Mouse (Mus musculus) forebrain, embryonic 12.5 days (tissue): ENCODE measurements around the gene 2010003K11Rik. TPM values are rescaled to one million over a fixed set of nuclear protein-coding genes. Genes with fewer than 3 reads are reported as not detected.

Experiments used
- ATAC-seq: fragments of 200-750 bp; cut with Nextera tagmentation; 2 replicates; pipeline ENCODE4 v1.8.0; 2017; ENCODE audit warnings: moderate TSS enrichment; ENCODE audit not compliant: low FRiP score
- H3K27ac ChIP-seq: fragments of 300-500 bp; sonication (generic); 2 replicates; pipeline ENCODE4 v1.5.1; 2016; ENCODE audit warnings: mild to moderate bottlenecking
- H3K27me3 ChIP-seq: fragments of 300-500 bp; sonication (generic); 2 replicates; pipeline ENCODE4 v1.6.1; 2016; ENCODE audit warnings: mild to moderate bottlenecking
- H3K36me3 ChIP-seq: fragments of 300-500 bp; sonication (generic); replicated peaks from 2 replicates; pipeline ENCODE4 v1.6.1; 2016; ENCODE audit warnings: mild to moderate bottlenecking
- H3K4me1 ChIP-seq: fragments of 300-500 bp; sonication (generic); 2 replicates; pipeline ENCODE4 v1.6.1; 2016
- H3K4me2 ChIP-seq: fragments of 300-500 bp; sonication (generic); 2 replicates; pipeline ENCODE4 v1.6.1; 2016; ENCODE audit warnings: mild to moderate bottlenecking, moderate library complexity
- H3K4me3 ChIP-seq: fragments of 300-500 bp; sonication (generic); replicated peaks from 2 replicates; pipeline ENCODE4 v1.5.1; 2016; ENCODE audit warnings: mild to moderate bottlenecking
- H3K9ac ChIP-seq: fragments of 300-500 bp; sonication (generic); 2 replicates; pipeline ENCODE4 v1.6.1; 2016; ENCODE audit warnings: mild to moderate bottlenecking
- H3K9me3 ChIP-seq: fragments of 300-500 bp; sonication (generic); 2 replicates; pipeline ENCODE4 v1.6.1; 2016
- WGBS: fragments of 180-500 bp; shearing (Covaris S2); methylation state at CpG from one replicate; pipeline ENCODE4 v1.1.7; 2016; 5-methylcytosine and 5-hydroxymethylcytosine counted together
- polyA plus RNA-seq: library from polyadenylated mRNA; unstranded; fragments of >200 nt; fragmentation: Nextera tagmentation; extraction: Ambion mirVana; gene quantifications from 2 replicates; pipeline ENCODE4 v1.2.1, GENCODE M21; 2016

The 2010003K11Rik gene
- polyA plus RNA-seq, 1 experiment from 2014 or later = not detected

- 70% methylated on average over 2 of the region's 2 CpGs for WGBS
- no peak for ATAC-seq
- Histone ChIP-seq H3K4me2 (no peak overlapping the region), H3K9me3 (no peaks in the 10 kb centered on the region), H3K4me3 (no peak overlapping the region), H3K27me3 (peaks cover 19% of the 10 kb centered on the region), H3K9ac (no peak overlapping the region), H3K36me3 (no peaks in the 10 kb centered on the region), H3K4me1 (peaks cover 7% of the 10 kb centered on the region), H3K27ac (peak overlapping the region; percentile 42; the same call in 1 of the 2 replicates)
Measured at GRCm38 (mm10) chr19:4516288-4516687, 17.9 kb upstream of the 2010003K11Rik start.

GRCm38 (mm10) chr19:4515746-4516145, 17.4 kb upstream of the 2010003K11Rik start:
- 57% methylated on average over 2 of the region's 2 CpGs for WGBS
- no peaks in the 10 kb centered on the region for H3K36me3 ChIP-seq
- H3K4me3 ChIP-seq = no peak overlapping the region
- H3K4me1 ChIP-seq = peaks cover 11% of the 10 kb centered on the region
- no peak overlapping the region for H3K4me2 ChIP-seq
- H3K27me3 ChIP-seq = peaks cover 24% of the 10 kb centered on the region
- ATAC-seq = no peak
- peak overlapping the region; percentile 42; the same call in 1 of the 2 replicates for H3K27ac ChIP-seq
- no peaks in the 10 kb centered on the region for H3K9me3 ChIP-seq
- no peak overlapping the region for H3K9ac ChIP-seq

GRCm38 (mm10) chr19:4513236-4513858, 15.0 kb upstream of the 2010003K11Rik start:
- Histone ChIP-seq H3K36me3 (no peaks in the 10 kb centered on the region), H3K4me3 (no peak overlapping the region), H3K4me2 (no peak overlapping the region), H3K9me3 (no peaks in the 10 kb centered on the region), H3K9ac (no peak overlapping the region), H3K4me1 (peaks cover 20% of the 10 kb centered on the region), H3K27ac (no peak overlapping the region), H3K27me3 (peaks cover 25% of the 10 kb centered on the region)
- ATAC-seq = no peak
- 74% methylated on average over 4 of the region's 4 CpGs for WGBS

- no peak for ATAC-seq
- Histone ChIP-seq H3K4me2 (peak overlapping the region; percentile 86), H3K9me3 (no peaks in the 10 kb centered on the region), H3K9ac (peak overlapping the region; percentile 50; the same call in 1 of the 2 replicates), H3K27ac (no peak overlapping the region), H3K36me3 (no peaks in the 10 kb centered on the region), H3K27me3 (peaks cover 25% of the 10 kb centered on the region), H3K4me3 (peak overlapping the region; percentile 77), H3K4me1 (peaks cover 20% of the 10 kb centered on the region)
- WGBS = 6% methylated on average over 13 of the region's 13 CpGs
Measured at GRCm38 (mm10) chr19:4511116-4511841, 12.9 kb upstream of the 2010003K11Rik start.

GRCm38 (mm10) chr19:4509986-4510963, 11.9 kb upstream of the 2010003K11Rik start, which contains the start of gene Pcx:
Pcx (plus strand) TSS chr19:4510472.
- H3K27ac ChIP-seq = no peak within 1 kb of the TSS
- peak within 1 kb of the TSS; percentile 77 for H3K4me3 ChIP-seq
- H3K27me3 ChIP-seq = peaks cover 25% of the 10 kb centered on the region
- peak within 1 kb of the TSS; percentile 50 for H3K9ac ChIP-seq
- WGBS = under 1% methylated on average over 81 of the region's 82 CpGs
- H3K36me3 ChIP-seq = no peaks in the 10 kb centered on the region
- peaks cover 13% of the 10 kb centered on the region for H3K4me1 ChIP-seq
- no peaks in the 10 kb centered on the region for H3K9me3 ChIP-seq
- H3K4me2 ChIP-seq = peak within 1 kb of the TSS; percentile 86
- ATAC-seq = peak; percentile 100

GRCm38 (mm10) chr19:4507746-4508145, 9.4 kb upstream of the 2010003K11Rik start:
- Histone ChIP-seq H3K27me3 (peaks cover 16% of the 10 kb centered on the region; the same call in 1 of the 2 replicates), H3K36me3 (no peaks in the 10 kb centered on the region), H3K4me2 (no peak overlapping the region), H3K9ac (no peak overlapping the region), H3K27ac (no peak overlapping the region), H3K4me3 (no peak overlapping the region), H3K9me3 (no peaks in the 10 kb centered on the region), H3K4me1 (peaks cover 12% of the 10 kb centered on the region)
- 67% methylated on average over 3 of the region's 3 CpGs for WGBS
- ATAC-seq = no peak

GRCm38 (mm10) chr19:4504830-4505229, 6.4 kb upstream of the 2010003K11Rik start:
- 98% methylated on average over 1 of the region's 1 CpGs for WGBS
- H3K27me3 ChIP-seq = no peaks in the 10 kb centered on the region; the same call in 1 of the 2 replicates
- H3K9ac ChIP-seq = no peak overlapping the region
- H3K9me3 ChIP-seq = no peaks in the 10 kb centered on the region
- H3K36me3 ChIP-seq = no peaks in the 10 kb centered on the region
- peaks cover 6% of the 10 kb centered on the region for H3K4me1 ChIP-seq
- H3K4me3 ChIP-seq = no peak overlapping the region
- H3K4me2 ChIP-seq = no peak overlapping the region
- H3K27ac ChIP-seq = no peak overlapping the region
- ATAC-seq = no peak

- no peak for ATAC-seq
- no peaks in the 10 kb centered on the region for H3K36me3 ChIP-seq
- H3K4me1 ChIP-seq = peaks cover 3% of the 10 kb centered on the region
- H3K4me3 ChIP-seq = no peak overlapping the region
- peaks cover 6% of the 10 kb centered on the region; the same call in 1 of the 2 replicates for H3K27me3 ChIP-seq
- H3K9me3 ChIP-seq = no peaks in the 10 kb centered on the region
- no peak overlapping the region for H3K4me2 ChIP-seq
- 68% methylated on average over 2 of the region's 2 CpGs for WGBS
- H3K27ac ChIP-seq = no peak overlapping the region
- H3K9ac ChIP-seq = no peak overlapping the region
Measured at GRCm38 (mm10) chr19:4502701-4503100, 4.3 kb upstream of the 2010003K11Rik start.

- peak; percentile 51; the same call in 1 of the 2 replicates for ATAC-seq
- Histone ChIP-seq H3K27ac (no peak overlapping the region), H3K27me3 (0 out of 2 replicates have a peak, but pooled peaks cover 6% of the 10 kb centered on the region), H3K4me2 (no peak overlapping the region), H3K9me3 (no peaks in the 10 kb centered on the region), H3K36me3 (no peaks in the 10 kb centered on the region), H3K4me1 (peaks cover 5% of the 10 kb centered on the region), H3K9ac (0 out of 2 replicates have a peak overlapping the region, but pooled peaks have one; percentile 21), H3K4me3 (no peak overlapping the region)
- 10% methylated on average over 4 of the region's 4 CpGs for WGBS
Measured at GRCm38 (mm10) chr19:4497263-4497973, 965 bp downstream of the 2010003K11Rik start.

- no peak overlapping the region for H3K9ac ChIP-seq
- no peak overlapping the region for H3K27ac ChIP-seq
- H3K27me3 ChIP-seq = 0 out of 2 replicates have a peak, but pooled peaks cover 6% of the 10 kb centered on the region
- no peaks in the 10 kb centered on the region for H3K36me3 ChIP-seq
- H3K4me2 ChIP-seq = no peak overlapping the region
- H3K4me3 ChIP-seq = no peak overlapping the region
- 82% methylated on average over 3 of the region's 3 CpGs for WGBS
- no peak for ATAC-seq
- no peaks in the 10 kb centered on the region for H3K9me3 ChIP-seq
- H3K4me1 ChIP-seq = peaks cover 5% of the 10 kb centered on the region
Measured at GRCm38 (mm10) chr19:4496535-4497262, 1.7 kb downstream of the 2010003K11Rik start.

GRCm38 (mm10) chr19:4495814-4496213, 2.6 kb downstream of the 2010003K11Rik start:
- WGBS = 88% methylated on average over 5 of the region's 5 CpGs
- no peak overlapping the region for H3K9ac ChIP-seq

More at GRCm38 (mm10) chr19:4495814-4496213, 2.6 kb downstream of the 2010003K11Rik start:
- ATAC-seq = no peak
- no peaks in the 10 kb centered on the region for H3K9me3 ChIP-seq
- H3K27me3 ChIP-seq = 0 out of 2 replicates have a peak, but pooled peaks cover 6% of the 10 kb centered on the region
- H3K36me3 ChIP-seq = no peaks in the 10 kb centered on the region
- no peak overlapping the region for H3K4me3 ChIP-seq
- H3K27ac ChIP-seq = no peak overlapping the region
- no peak overlapping the region for H3K4me2 ChIP-seq
- peaks cover 5% of the 10 kb centered on the region for H3K4me1 ChIP-seq
